Mouse (Mus musculus): ENCODE data around the gene Clec16a.

Gene Clec16a

GRCm38 (mm10) chr16:10771769-10772510 is 226.8 kb downstream of the Clec16a start:
- DNase-seq: no peak

- no peak for DNase-seq
Observed at GRCm38 (mm10) chr16:10773543-10773942, 228.4 kb downstream of the Clec16a start.

GRCm38 (mm10) chr16:10774726-10775125 is 229.6 kb downstream of the Clec16a start:
- no peak for DNase-seq

- no peak for DNase-seq
Observed at GRCm38 (mm10) chr16:10776322-10776721, 231.2 kb downstream of the Clec16a start.

- no peak for DNase-seq
Observed at GRCm38 (mm10) chr16:10777579-10778160, 232.5 kb downstream of the Clec16a start.

GRCm38 (mm10) chr16:10780631-10781120 is 235.5 kb downstream of the Clec16a start:
- DNase-seq: no peak

- DNase-seq: no peak
Observed at GRCm38 (mm10) chr16:10781862-10782371, 236.8 kb downstream of the Clec16a start.

- DNase-seq: peak in 1 of 2 experiments; percentile 33
Observed at GRCm38 (mm10) chr16:10782377-10783151, 237.4 kb downstream of the Clec16a start.

GRCm38 (mm10) chr16:10783152-10783434 is 238.0 kb downstream of the Clec16a start:
- no peak for DNase-seq

GRCm38 (mm10) chr16:10783451-10783850 is 238.3 kb downstream of the Clec16a start:
- DNase-seq: no peak

GRCm38 (mm10) chr16:10783883-10784792 is 239.0 kb downstream of the Clec16a start:
- no peak for DNase-seq

GRCm38 (mm10) chr16:10784793-10785370 is 239.7 kb downstream of the Clec16a start:
- peak; percentile 78 to 88 for DNase-seq

- peak; percentile 79 to 84 for DNase-seq
Observed at GRCm38 (mm10) chr16:10785371-10786231, 240.5 kb downstream of the Clec16a start, which contains the start of gene Socs1. TSS of gene Socs1 (minus strand) at chr16:10785536.

GRCm38 (mm10) chr16:10786288-10786687 is 241.1 kb downstream of the Clec16a start:
- peak; percentile 77 to 86 for DNase-seq

- no peak for DNase-seq
Observed at GRCm38 (mm10) chr16:10786782-10787547, 241.8 kb downstream of the Clec16a start.

- no peak for DNase-seq
Observed at GRCm38 (mm10) chr16:10787548-10788058, 242.5 kb downstream of the Clec16a start.

GRCm38 (mm10) chr16:10788271-10788670 is 243.1 kb downstream of the Clec16a start, which contains the start of gene Tnp2:
TSS of gene Tnp2 (minus strand) at chr16:10788660.
- no peak for DNase-seq

- no peak for DNase-seq
Observed at GRCm38 (mm10) chr16:10788866-10789265, 243.7 kb downstream of the Clec16a start.

- DNase-seq: no peak
Observed at GRCm38 (mm10) chr16:10790702-10791101, 245.6 kb downstream of the Clec16a start, which contains the start of gene Prm3. TSS of gene Prm3 (minus strand) at chr16:10790914.
